Mouse (Mus musculus) megakaryocyte, embryonic 14.5 days (primary cell): Measurements from ENCODE around the gene Arnt. TPM values are rescaled to one million over a fixed set of nuclear protein-coding genes. Genes with fewer than 3 reads are reported as not detected.
A peak's percentile ranks its signal among the peaks of the same experiment; 100 is the strongest.
"Not testable (repeated sequence)": the region's sequence is repeated elsewhere in the genome, so short reads cannot be mapped to it uniquely, and the experiment has no call there.

ENCODE experiments used
- H3K27me3 ChIP-seq: replicated peaks from 2 replicates; pipeline ENCODE3; 2012; ENCODE audit warnings: inconsistent platforms
- H3K36me3 ChIP-seq: replicated peaks from 2 replicates; pipeline ENCODE3; 2012; ENCODE audit warnings: low read length, inconsistent platforms, mixed read lengths
- H3K4me1 ChIP-seq: 2 replicates; pipeline ENCODE4 v1.6.1; 2012; ENCODE audit warnings: inconsistent platforms
- H3K4me3 ChIP-seq: replicated peaks from 2 replicates; pipeline ENCODE3; 2012; ENCODE audit warnings: moderate library complexity, mild to moderate bottlenecking, inconsistent platforms
- H3K9me3 ChIP-seq: 2 replicates; pipeline ENCODE4 v1.6.1; 2012; ENCODE audit warnings: inconsistent platforms
- FLI1 ChIP-seq: IDR thresholded peaks from 2 replicates; pipeline ENCODE4 v1.6.1; 2012; ENCODE audit warnings: low read length, inconsistent platforms, mixed read lengths
- GATA1 ChIP-seq: IDR thresholded peaks from 3 replicates; pipeline ENCODE4 v1.6.1; 2012; ENCODE audit warnings: mixed read lengths, low read length, inconsistent platforms, borderline replicate concordance
- polyA plus RNA-seq: library from polyadenylated mRNA; stranded (reverse); fragments of >175 nt; gene quantifications from 2 replicates; pipeline ENCODE4 v1.2.3, GENCODE M21; 2012; ENCODE audit warnings: low replicate concordance; ENCODE audit not compliant: insufficient read depth

The Arnt gene
- polyA plus RNA-seq, 1 experiment: 11.1 TPM

- Histone ChIP-seq H3K27me3 (no peaks in the 10 kb centered on the region), H3K9me3 (no peaks in the 10 kb centered on the region), H3K4me3 (peak overlapping the region; percentile 100), H3K4me1 (peaks cover 25% of the 10 kb centered on the region), H3K36me3 (peaks cover 21% of the 10 kb centered on the region)
- TF ChIP-seq FLI1 (no peak), GATA1 (no peak)
These were observed 780 bp upstream of the Arnt start for GRCm38 (mm10) chr3:95433301-95433915.

GRCm38 (mm10) chr3:95434983-95435370, 789 bp downstream of the Arnt start:
- H3K27me3 ChIP-seq: no peaks in the 10 kb centered on the region
- no peaks in the 10 kb centered on the region for H3K9me3 ChIP-seq
- no peak for TF ChIP-seq FLI1
- no peak for TF ChIP-seq GATA1
- peaks cover 32% of the 10 kb centered on the region for H3K4me1 ChIP-seq
- H3K4me3 ChIP-seq: peak overlapping the region; percentile 100
- H3K36me3 ChIP-seq: peaks cover 33% of the 10 kb centered on the region

- TF ChIP-seq FLI1: no peak
- TF ChIP-seq GATA1: no peak
- Histone ChIP-seq H3K27me3 (no peaks in the 10 kb centered on the region), H3K9me3 (no peaks in the 10 kb centered on the region), H3K4me1 (peaks cover 33% of the 10 kb centered on the region), H3K36me3 (peaks cover 35% of the 10 kb centered on the region), H3K4me3 (peak overlapping the region; percentile 100)
These were observed 1.4 kb downstream of the Arnt start for GRCm38 (mm10) chr3:95435561-95435960.

GRCm38 (mm10) chr3:95438636-95439035, 4.4 kb downstream of the Arnt start:
- Histone ChIP-seq H3K4me1 (peaks cover 43% of the 10 kb centered on the region), H3K36me3 (peaks cover 50% of the 10 kb centered on the region)
- not testable (repeated sequence) for H3K27me3 ChIP-seq, H3K9me3 ChIP-seq, H3K4me3 ChIP-seq

GRCm38 (mm10) chr3:95439670-95440069, 5.5 kb downstream of the Arnt start:
- Histone ChIP-seq H3K27me3 (no peaks in the 10 kb centered on the region), H3K9me3 (no peaks in the 10 kb centered on the region), H3K36me3 (peaks cover 59% of the 10 kb centered on the region), H3K4me3 (no peak overlapping the region), H3K4me1 (peaks cover 50% of the 10 kb centered on the region)
- TF ChIP-seq GATA1: no peak
- TF ChIP-seq FLI1: no peak

GRCm38 (mm10) chr3:95442406-95443117, 8.4 kb downstream of the Arnt start:
- TF ChIP-seq FLI1 (no peak), GATA1 (no peak)
- Histone ChIP-seq H3K4me1 (peaks cover 41% of the 10 kb centered on the region), H3K4me3 (no peak overlapping the region), H3K27me3 (no peaks in the 10 kb centered on the region), H3K36me3 (peaks cover 57% of the 10 kb centered on the region), H3K9me3 (no peaks in the 10 kb centered on the region)

- TF ChIP-seq FLI1 (no peak), GATA1 (no peak)
These were observed 11.1 kb downstream of the Arnt start for GRCm38 (mm10) chr3:95445311-95445710.

GRCm38 (mm10) chr3:95450408-95450807, 16.2 kb downstream of the Arnt start:
- TF ChIP-seq FLI1 (no peak), GATA1 (no peak)
- Histone ChIP-seq H3K36me3 (peaks cover 72% of the 10 kb centered on the region), H3K4me3 (no peak overlapping the region), H3K27me3 (no peaks in the 10 kb centered on the region), H3K9me3 (no peaks in the 10 kb centered on the region), H3K4me1 (peaks cover 20% of the 10 kb centered on the region)

More at GRCm38 (mm10) chr3:95445311-95445710, 11.1 kb downstream of the Arnt start:
- Histone ChIP-seq H3K9me3 (no peaks in the 10 kb centered on the region), H3K4me1 (peaks cover 34% of the 10 kb centered on the region), H3K4me3 (peak overlapping the region; percentile 35), H3K36me3 (peaks cover 52% of the 10 kb centered on the region), H3K27me3 (no peaks in the 10 kb centered on the region)

GRCm38 (mm10) chr3:95450915-95451314, 16.7 kb downstream of the Arnt start:
- no peaks in the 10 kb centered on the region for H3K27me3 ChIP-seq
- no peaks in the 10 kb centered on the region for H3K9me3 ChIP-seq
- TF ChIP-seq GATA1 (no peak), FLI1 (no peak)
- H3K36me3 ChIP-seq: peaks cover 72% of the 10 kb centered on the region
- no peak overlapping the region for H3K4me3 ChIP-seq
- peaks cover 18% of the 10 kb centered on the region for H3K4me1 ChIP-seq

- H3K4me1 ChIP-seq: peaks cover 41% of the 10 kb centered on the region
- TF ChIP-seq GATA1 (no peak), FLI1 (no peak)
- H3K9me3 ChIP-seq: no peaks in the 10 kb centered on the region
- no peak overlapping the region for H3K4me3 ChIP-seq
- H3K36me3 ChIP-seq: peaks cover 92% of the 10 kb centered on the region
- no peaks in the 10 kb centered on the region for H3K27me3 ChIP-seq
These were observed 22.2 kb downstream of the Arnt start for GRCm38 (mm10) chr3:95456367-95456766.
